Mouse (Mus musculus): ENCODE measurements around the gene Ppp2r3c. TPM values are rescaled to one million over a fixed set of nuclear protein-coding genes. Genes with fewer than 3 reads are reported as not detected.

Gene Ppp2r3c
- total and polyA plus RNA-seq, 3 experiments: 13.7 to 36.8 (median 31.1) TPM

GRCm38 (mm10) chr12:55328784-55329183 is 26.0 kb upstream of the Ppp2r3c start:
- no peak for DNase-seq (ENCODE audit: extremely low read depth)
- no peaks in the 10 kb centered on the region for H3K27me3 ChIP-seq (replicated peaks)
- no peak overlapping the region for H3K4me2 ChIP-seq (ENCODE audit: insufficient read depth, low read depth, poor library complexity, severe bottlenecking)
- no peak overlapping the region for H3K4me3 ChIP-seq (replicated peaks in 1 of 3; ENCODE audit: low read depth in 2 of 3, low read length in 2 of 3, poor library complexity in 1 of 3)
- dilution Hi-C loops (cut with MboI; ENCODE audit: extremely low pct_ligation_motif_present, extremely low pct_unique_long_range_greater_than_20kb, low sequenced_read_pairs) (no loop called here), in situ Hi-C loops (cut with MboI; ENCODE audit: low pct_ligation_motif_present, low pct_unique_long_range_greater_than_20kb, low sequenced_read_pairs) (no loop called here)
- TF ChIP-seq IRF4 (IDR thresholded peaks at IDR 0.05; ENCODE audit: low read depth, low read length) (no peak), NELFE (IDR thresholded peaks at IDR 0.05; ENCODE audit: low read depth, low read length) (no peak), BHLHE40 (IDR thresholded peaks at IDR 0.05; ENCODE audit: low read depth, low read length) (no peak), CHD1 (IDR thresholded peaks at IDR 0.05; ENCODE audit: low read depth, low read length) (no peak), POLR2A (IDR thresholded peaks at IDR 0.05; ENCODE audit: low read depth, low read length) (no peak), E2F4 (IDR thresholded peaks at IDR 0.05; ENCODE audit: insufficient replicate concordance, low read depth, low read length) (no peak), EP300 (IDR thresholded peaks at IDR 0.05; ENCODE audit: low read length) (no peak)
- H3K9ac ChIP-seq (ENCODE audit: insufficient read depth, low read depth): no peak overlapping the region
- no peaks in the 10 kb centered on the region for H3K79me2 ChIP-seq (replicated peaks; ENCODE audit: control insufficient read depth, extremely low read depth, insufficient read depth, poor library complexity, severe bottlenecking)
- H3K36me3 ChIP-seq (replicated peaks in 1 of 2; ENCODE audit: control insufficient read depth in 1 of 2, insufficient read depth in 1 of 2, low read length in 1 of 2): peaks cover 24 to 60% of the 10 kb centered on the region in 2 experiments
- no peak overlapping the region for H3K27ac ChIP-seq (ENCODE audit: insufficient read depth, low read depth)
- H3K4me1 ChIP-seq (ENCODE audit: control insufficient read depth in 1 of 2, insufficient read depth in 2 of 2): no peaks in the 10 kb centered on the region
- no peaks in the 10 kb centered on the region for H3K9me3 ChIP-seq (replicated peaks; ENCODE audit: low read length)

- no peak overlapping the region for H3K9ac ChIP-seq (ENCODE audit: insufficient read depth, low read depth)
- peaks cover 18 to 65% of the 10 kb centered on the region in 2 experiments for H3K36me3 ChIP-seq (replicated peaks in 1 of 2; ENCODE audit: control insufficient read depth in 1 of 2, insufficient read depth in 1 of 2, low read length in 1 of 2)
- DNase-seq (ENCODE audit: extremely low read depth): no peak
- no peaks in the 10 kb centered on the region; the same call in 1 of the 2 replicates for H3K79me2 ChIP-seq (replicated peaks; ENCODE audit: control insufficient read depth, extremely low read depth, insufficient read depth, poor library complexity, severe bottlenecking)
- no peaks in the 10 kb centered on the region for H3K9me3 ChIP-seq (replicated peaks; ENCODE audit: low read length)
- peaks cover 0 to 4% of the 10 kb centered on the region in 2 experiments; a peak in 1 of 4 replicates for H3K4me1 ChIP-seq (ENCODE audit: control insufficient read depth in 1 of 2, insufficient read depth in 2 of 2)
- no peak for TF ChIP-seq ZC3H11A (IDR thresholded peaks at IDR 0.05; ENCODE audit: low read depth, low read length)
- TF ChIP-seq NELFE (IDR thresholded peaks at IDR 0.05; ENCODE audit: low read depth, low read length): no peak
- TF ChIP-seq ZNF384 (IDR thresholded peaks at IDR 0.05; ENCODE audit: low read depth, low read length): no peak
- TF ChIP-seq MYC (IDR thresholded peaks at IDR 0.05; ENCODE audit: low read depth, low read length): no peak
- H3K27ac ChIP-seq (ENCODE audit: insufficient read depth, low read depth): no peak overlapping the region
- dilution Hi-C loops (cut with MboI; ENCODE audit: extremely low pct_ligation_motif_present, extremely low pct_unique_long_range_greater_than_20kb, low sequenced_read_pairs) (no loop called here), in situ Hi-C loops (cut with MboI; ENCODE audit: low pct_ligation_motif_present, low pct_unique_long_range_greater_than_20kb, low sequenced_read_pairs) (no loop called here)
- H3K4me3 ChIP-seq (replicated peaks in 1 of 3; ENCODE audit: low read depth in 2 of 3, low read length in 2 of 3, poor library complexity in 1 of 3): no peak overlapping the region
- H3K4me2 ChIP-seq (ENCODE audit: insufficient read depth, low read depth, poor library complexity, severe bottlenecking): no peak overlapping the region
- no peaks in the 10 kb centered on the region for H3K27me3 ChIP-seq (replicated peaks)
Measured at GRCm38 (mm10) chr12:55325702-55326101, 22.9 kb upstream of the Ppp2r3c start.

- Histone ChIP-seq H3K36me3 (replicated peaks in 1 of 2; ENCODE audit: control insufficient read depth in 1 of 2, insufficient read depth in 1 of 2, low read length in 1 of 2) (peaks cover 10 to 62% of the 10 kb centered on the region in 2 experiments), H3K79me2 (replicated peaks; ENCODE audit: control insufficient read depth, extremely low read depth, insufficient read depth, poor library complexity, severe bottlenecking) (no peaks in the 10 kb centered on the region; the same call in 1 of the 2 replicates), H3K9ac (ENCODE audit: insufficient read depth, low read depth) (no peak overlapping the region), H3K27ac (ENCODE audit: insufficient read depth, low read depth) (no peak overlapping the region), H3K4me2 (ENCODE audit: insufficient read depth, low read depth, poor library complexity, severe bottlenecking) (no peak overlapping the region), H3K4me3 (replicated peaks in 1 of 3; ENCODE audit: low read depth in 2 of 3, low read length in 2 of 3, poor library complexity in 1 of 3) (no peak overlapping the region), H3K27me3 (replicated peaks) (no peaks in the 10 kb centered on the region), H3K9me3 (replicated peaks; ENCODE audit: low read length) (no peaks in the 10 kb centered on the region), H3K4me1 (ENCODE audit: control insufficient read depth in 1 of 2, insufficient read depth in 2 of 2) (peaks cover 0 to 4% of the 10 kb centered on the region in 2 experiments; a peak in 1 of 4 replicates)
- TF ChIP-seq UBTF (IDR thresholded peaks at IDR 0.05; ENCODE audit: low read depth, low read length) (no peak), MYC (IDR thresholded peaks at IDR 0.05; ENCODE audit: low read depth, low read length) (no peak), USF1 (IDR thresholded peaks at IDR 0.05; ENCODE audit: low read depth, low read length) (no peak), JUN (IDR thresholded peaks at IDR 0.05; ENCODE audit: insufficient read depth, low read depth, low read length) (no peak), ZMIZ1 (IDR thresholded peaks at IDR 0.05; ENCODE audit: low read depth, low read length) (no peak), PAX5 (IDR thresholded peaks at IDR 0.05; ENCODE audit: low read length) (no peak), ZC3H11A (IDR thresholded peaks at IDR 0.05; ENCODE audit: low read depth, low read length) (no peak), POLR2AphosphoS2 (IDR thresholded peaks at IDR 0.05; ENCODE audit: low read depth, low read length) (no peak), MXI1 (IDR thresholded peaks at IDR 0.05; ENCODE audit: low read depth, low read length) (no peak), E2F4 (IDR thresholded peaks at IDR 0.05; ENCODE audit: insufficient replicate concordance, low read depth, low read length) (no peak)
- DNase-seq (ENCODE audit: extremely low read depth): no peak
- dilution Hi-C loops (cut with MboI; ENCODE audit: extremely low pct_ligation_motif_present, extremely low pct_unique_long_range_greater_than_20kb, low sequenced_read_pairs): no loop called here
- in situ Hi-C loops (cut with MboI; ENCODE audit: low pct_ligation_motif_present, low pct_unique_long_range_greater_than_20kb, low sequenced_read_pairs): no loop called here
Measured at GRCm38 (mm10) chr12:55321642-55322291, 19.0 kb upstream of the Ppp2r3c start.
